Mouse (Mus musculus): ENCODE results near the gene Fam19a5. TPM values are rescaled to one million over a fixed set of nuclear protein-coding genes. Genes with fewer than 3 reads are reported as not detected.

The Fam19a5 gene
- polyA plus RNA-seq, 1 experiment from 2014 or later = 11.1 TPM

DNA sequence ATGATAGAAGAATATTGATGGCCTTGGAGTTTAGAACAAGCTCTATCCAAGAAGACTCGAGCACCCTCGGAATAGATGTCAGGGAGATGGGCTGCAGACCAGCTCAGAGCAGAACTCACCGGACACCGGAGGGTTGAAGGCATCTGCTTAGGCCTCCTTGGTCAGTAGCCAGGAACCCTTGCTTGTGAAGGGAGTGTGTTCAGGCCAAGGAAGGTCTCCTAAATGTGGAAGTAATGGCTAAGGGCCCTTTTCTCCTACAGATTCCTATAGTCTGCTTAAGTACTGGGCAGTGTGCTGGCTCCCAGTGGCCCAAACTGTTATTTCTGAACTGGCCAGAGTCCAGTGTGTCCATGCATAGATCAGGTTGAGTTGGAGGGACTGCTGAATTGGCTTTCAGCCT, 53.7 kb downstream of the Fam19a5 start:
- 96% methylated on average over 4 of the region's 4 CpGs for WGBS
- Histone ChIP-seq H3K4me3 (no peak overlapping the region), H3K36me3 (ENCODE audit: poor library complexity, severe bottlenecking) (no peaks in the 10 kb centered on the region), H3K4me2 (no peak overlapping the region), H3K4me1 (peaks cover 16% of the 10 kb centered on the region), H3K9me3 (replicated peaks) (no peaks in the 10 kb centered on the region), H3K27ac (no peak overlapping the region), H3K9ac (no peak overlapping the region), H3K27me3 (no peaks in the 10 kb centered on the region)
- no peak for ATAC-seq

DNA sequence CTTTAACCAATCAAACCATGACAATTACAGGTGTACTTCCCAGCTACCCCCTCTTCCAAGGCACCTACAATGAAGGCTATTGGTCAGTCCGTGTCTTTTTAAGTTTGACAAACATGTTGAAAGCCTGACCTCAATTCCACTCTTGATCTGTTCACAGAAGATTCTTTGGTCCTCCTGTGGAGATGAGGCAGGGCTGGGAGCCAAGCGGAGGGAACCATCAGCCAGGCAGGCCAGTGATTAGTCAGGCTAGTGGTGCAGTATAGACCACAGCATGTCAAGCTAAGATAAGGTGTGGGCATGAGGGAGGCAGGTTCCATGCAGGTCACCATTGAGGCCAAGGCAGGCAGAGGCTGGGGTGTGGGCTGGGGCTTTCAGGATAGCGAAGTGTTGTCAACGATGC, 54.5 kb downstream of the Fam19a5 start:
- no peaks in the 10 kb centered on the region for H3K36me3 ChIP-seq (ENCODE audit: poor library complexity, severe bottlenecking)
- H3K4me3 ChIP-seq = no peak overlapping the region
- H3K9ac ChIP-seq = no peak overlapping the region
- no peaks in the 10 kb centered on the region for H3K9me3 ChIP-seq (replicated peaks)
- no peaks in the 10 kb centered on the region for H3K27me3 ChIP-seq
- H3K27ac ChIP-seq = no peak overlapping the region
- ATAC-seq = no peak
- WGBS = 96% methylated on average over 4 of the region's 4 CpGs
- H3K4me2 ChIP-seq = no peak overlapping the region
- peaks cover 16% of the 10 kb centered on the region for H3K4me1 ChIP-seq

- ATAC-seq = no peak
- Histone ChIP-seq H3K4me3 (no peak overlapping the region), H3K27ac (no peak overlapping the region), H3K4me1 (peaks cover 20% of the 10 kb centered on the region), H3K36me3 (ENCODE audit: poor library complexity, severe bottlenecking) (no peaks in the 10 kb centered on the region), H3K9me3 (replicated peaks) (no peaks in the 10 kb centered on the region), H3K27me3 (no peaks in the 10 kb centered on the region), H3K4me2 (no peak overlapping the region), H3K9ac (no peak overlapping the region)
- 34% methylated on average over 1 of the region's 1 CpGs for WGBS
Measured at GRCm38 (mm10) chr15:87603316-87603715, 59.2 kb downstream of the Fam19a5 start.

GRCm38 (mm10) chr15:87605504-87606280, 61.6 kb downstream of the Fam19a5 start:
- Histone ChIP-seq H3K36me3 (ENCODE audit: poor library complexity, severe bottlenecking) (no peaks in the 10 kb centered on the region), H3K4me2 (no peak overlapping the region), H3K9ac (no peak overlapping the region), H3K27me3 (no peaks in the 10 kb centered on the region), H3K9me3 (replicated peaks) (no peaks in the 10 kb centered on the region), H3K4me3 (no peak overlapping the region), H3K27ac (no peak overlapping the region), H3K4me1 (peaks cover 20% of the 10 kb centered on the region)
- no peak for ATAC-seq
- WGBS = 45% methylated on average over 9 of the region's 9 CpGs

DNA sequence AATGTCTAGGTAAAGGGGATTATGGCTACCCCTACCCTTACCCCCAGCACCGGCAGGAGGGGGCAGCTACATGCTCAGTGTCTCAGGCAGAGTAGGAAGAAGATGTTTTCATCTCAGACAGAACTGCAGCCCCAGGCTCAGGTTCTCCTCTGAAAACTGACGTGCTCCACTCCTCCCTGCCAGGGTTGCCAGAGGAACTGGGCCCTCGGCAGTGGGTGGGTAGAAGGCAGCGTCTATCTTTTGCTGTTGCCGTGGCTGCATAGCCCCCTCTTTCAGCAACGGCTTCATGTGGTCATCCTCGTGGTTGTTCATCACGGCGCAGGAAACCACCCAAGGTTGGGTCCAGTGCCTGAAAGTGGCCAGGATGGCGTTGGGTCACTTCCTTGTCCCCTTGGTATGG, 62.6 kb downstream of the Fam19a5 start:
- no peak overlapping the region for H3K9ac ChIP-seq
- H3K4me1 ChIP-seq = peaks cover 20% of the 10 kb centered on the region
- no peak for ATAC-seq
- no peaks in the 10 kb centered on the region for H3K27me3 ChIP-seq
- H3K36me3 ChIP-seq (ENCODE audit: poor library complexity, severe bottlenecking) = no peaks in the 10 kb centered on the region
- H3K4me2 ChIP-seq = no peak overlapping the region
- H3K4me3 ChIP-seq = no peak overlapping the region
- H3K27ac ChIP-seq = no peak overlapping the region
- 93% methylated on average over 10 of the region's 10 CpGs for WGBS
- H3K9me3 ChIP-seq (replicated peaks) = no peaks in the 10 kb centered on the region

- Histone ChIP-seq H3K4me1 (peaks cover 20% of the 10 kb centered on the region), H3K9ac (no peak overlapping the region), H3K4me2 (no peak overlapping the region), H3K9me3 (replicated peaks) (no peaks in the 10 kb centered on the region), H3K36me3 (ENCODE audit: poor library complexity, severe bottlenecking) (no peaks in the 10 kb centered on the region), H3K27me3 (no peaks in the 10 kb centered on the region), H3K4me3 (no peak overlapping the region), H3K27ac (no peak overlapping the region)
- WGBS = 96% methylated on average over 1 of the region's 1 CpGs
- ATAC-seq = no peak
Measured at GRCm38 (mm10) chr15:87609236-87609635, 65.1 kb downstream of the Fam19a5 start.

DNA sequence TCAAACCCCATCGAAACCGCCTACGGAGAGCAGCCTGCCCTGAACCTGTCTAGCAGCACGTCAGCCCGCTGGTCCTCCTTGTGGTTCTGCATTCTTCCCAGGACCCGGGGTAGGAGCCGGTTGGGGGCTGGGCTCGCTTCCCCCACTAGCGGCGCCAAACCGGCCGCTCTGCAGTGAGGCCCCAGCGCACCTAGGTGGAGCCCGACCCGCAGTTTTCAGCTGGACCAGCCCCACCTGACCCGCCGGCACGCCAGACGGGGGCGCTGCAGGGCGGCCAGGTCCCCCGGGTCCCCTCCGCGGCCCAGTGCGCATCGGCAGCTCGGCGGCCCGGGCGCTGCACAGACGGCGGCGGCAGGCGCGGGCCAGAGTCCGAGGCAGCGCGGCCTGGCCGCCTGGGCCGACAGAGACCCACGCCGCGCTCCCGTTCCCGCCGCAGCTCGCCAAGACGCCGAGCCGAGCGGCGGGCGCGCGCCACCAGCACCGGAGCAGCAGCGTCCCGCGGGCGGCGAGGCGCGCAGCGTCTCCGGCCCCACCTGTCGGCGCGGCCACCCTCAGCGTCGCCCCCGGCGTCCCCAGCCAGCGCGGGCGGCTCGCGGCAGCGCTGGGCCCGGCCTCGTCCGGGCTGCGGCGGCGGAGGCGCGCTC, 80.0 kb downstream of the Fam19a5 start:
- H3K36me3 ChIP-seq (ENCODE audit: poor library complexity, severe bottlenecking) = no peaks in the 10 kb centered on the region
- H3K27me3 ChIP-seq = no peaks in the 10 kb centered on the region
- H3K9me3 ChIP-seq (replicated peaks) = no peaks in the 10 kb centered on the region
- H3K4me3 ChIP-seq = peak overlapping the region; percentile 74
- H3K4me1 ChIP-seq = peaks cover 47% of the 10 kb centered on the region
- H3K27ac ChIP-seq = peak overlapping the region; percentile 85
- H3K9ac ChIP-seq = peak overlapping the region; percentile 86
- peak; percentile 88 for ATAC-seq
- WGBS = under 1% methylated on average over 83 of the region's 86 CpGs
- H3K4me2 ChIP-seq = peak overlapping the region; percentile 77

DNA sequence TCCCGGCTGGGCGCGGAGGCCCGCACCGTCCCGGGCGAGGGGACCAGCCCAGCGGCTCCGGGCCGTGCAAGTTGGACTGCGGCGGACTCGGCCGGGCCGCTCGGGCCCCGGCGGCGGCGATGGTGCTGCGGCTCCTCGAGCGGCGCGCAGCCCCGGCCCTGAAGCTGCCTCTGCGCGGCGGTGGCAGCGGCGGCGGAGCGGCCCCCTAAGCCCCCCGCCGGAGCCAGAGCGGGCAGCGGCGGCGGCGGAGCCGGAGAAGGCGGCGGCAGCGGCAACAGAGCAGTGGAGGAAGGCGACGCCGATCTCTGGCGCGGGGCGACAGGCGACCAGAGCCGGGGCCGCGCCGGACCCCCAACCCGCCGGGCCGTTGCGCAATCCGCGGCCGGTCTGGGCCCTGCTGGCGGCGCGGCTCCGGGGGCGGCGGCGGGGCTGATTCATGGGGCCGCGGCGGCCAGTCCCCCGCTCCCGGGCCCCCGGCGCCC, 80.6 kb downstream of the Fam19a5 start:
- no peak; the same call in 1 of the 2 replicates for ATAC-seq
- Histone ChIP-seq H3K36me3 (ENCODE audit: poor library complexity, severe bottlenecking) (no peaks in the 10 kb centered on the region), H3K9me3 (replicated peaks) (no peaks in the 10 kb centered on the region), H3K4me3 (peak overlapping the region; percentile 74), H3K27me3 (no peaks in the 10 kb centered on the region), H3K4me1 (peaks cover 47% of the 10 kb centered on the region), H3K9ac (peak overlapping the region; percentile 86), H3K4me2 (peak overlapping the region; percentile 77), H3K27ac (peak overlapping the region; percentile 85)
- WGBS = under 1% methylated on average over 23 of the region's 76 CpGs

- Histone ChIP-seq H3K4me3 (peak overlapping the region; percentile 74), H3K9ac (peak overlapping the region; percentile 86), H3K9me3 (replicated peaks) (no peaks in the 10 kb centered on the region), H3K27me3 (no peaks in the 10 kb centered on the region), H3K36me3 (ENCODE audit: poor library complexity, severe bottlenecking) (no peaks in the 10 kb centered on the region), H3K27ac (peak overlapping the region; percentile 85), H3K4me1 (peaks cover 47% of the 10 kb centered on the region), H3K4me2 (peak overlapping the region; percentile 77)
- peak; percentile 86 for ATAC-seq
- WGBS = 0% methylated on average over 40 of the region's 68 CpGs
Measured at GRCm38 (mm10) chr15:87625236-87626023, 81.3 kb downstream of the Fam19a5 start.

- no peaks in the 10 kb centered on the region for H3K36me3 ChIP-seq (ENCODE audit: poor library complexity, severe bottlenecking)
- H3K9ac ChIP-seq = no peak overlapping the region
- H3K4me1 ChIP-seq = peaks cover 13% of the 10 kb centered on the region
- no peaks in the 10 kb centered on the region for H3K27me3 ChIP-seq
- WGBS = 93% methylated on average over 5 of the region's 5 CpGs
- no peak overlapping the region for H3K4me3 ChIP-seq
- ATAC-seq = no peak
- H3K27ac ChIP-seq = no peak overlapping the region
- no peaks in the 10 kb centered on the region for H3K9me3 ChIP-seq (replicated peaks)
- H3K4me2 ChIP-seq = no peak overlapping the region
Measured at GRCm38 (mm10) chr15:87635272-87635671, 91.2 kb downstream of the Fam19a5 start.

DNA sequence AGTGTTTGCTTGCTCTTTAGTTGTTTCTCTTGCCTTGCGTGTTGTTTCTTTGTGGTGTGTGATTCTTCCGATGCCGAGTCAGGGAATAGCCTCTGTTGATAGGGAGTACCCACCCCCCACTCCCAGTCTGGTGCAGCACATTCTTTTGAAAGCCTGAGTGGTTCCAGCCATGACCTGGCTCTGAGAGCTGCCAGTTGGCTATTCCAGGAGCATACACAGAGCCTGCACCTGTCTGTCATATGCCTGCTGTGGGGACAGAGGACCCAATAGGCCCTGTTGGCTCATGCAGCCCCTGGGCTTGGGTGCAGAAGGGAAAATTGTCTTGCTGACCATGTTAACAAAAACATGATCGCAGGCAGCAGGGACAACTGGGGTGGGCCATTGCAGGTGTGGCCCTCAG, 92.3 kb downstream of the Fam19a5 start:
- Histone ChIP-seq H3K36me3 (ENCODE audit: poor library complexity, severe bottlenecking) (no peaks in the 10 kb centered on the region), H3K9ac (no peak overlapping the region), H3K27me3 (no peaks in the 10 kb centered on the region), H3K4me3 (no peak overlapping the region), H3K27ac (no peak overlapping the region), H3K4me2 (no peak overlapping the region), H3K9me3 (replicated peaks) (no peaks in the 10 kb centered on the region), H3K4me1 (peaks cover 13% of the 10 kb centered on the region)
- WGBS = 95% methylated on average over 4 of the region's 4 CpGs
- no peak for ATAC-seq

DNA sequence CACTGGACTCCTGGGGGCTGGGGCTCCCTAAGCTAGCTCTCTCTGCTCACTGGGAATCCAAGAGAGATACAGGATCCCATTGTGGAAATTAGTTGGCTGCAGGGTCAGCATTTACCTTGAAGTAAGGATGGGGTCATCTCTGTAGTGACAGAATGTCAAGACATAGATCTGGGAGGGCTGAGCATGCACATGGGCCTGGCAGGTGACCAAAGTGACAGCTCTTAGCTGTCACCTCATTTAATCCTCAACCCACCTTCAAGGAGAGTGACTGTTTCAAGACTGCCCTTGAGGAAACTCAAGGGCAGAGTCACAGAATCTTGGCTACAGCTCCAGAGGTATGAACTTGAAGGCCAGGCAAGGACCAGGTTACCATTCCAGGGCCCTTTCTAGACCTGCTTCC, 93.1 kb downstream of the Fam19a5 start:
- H3K27me3 ChIP-seq = no peaks in the 10 kb centered on the region
- ATAC-seq = no peak

More for the DNA sequence above, 93.1 kb downstream of the Fam19a5 start:
- Histone ChIP-seq H3K9ac (no peak overlapping the region), H3K4me1 (peaks cover 13% of the 10 kb centered on the region), H3K36me3 (ENCODE audit: poor library complexity, severe bottlenecking) (no peaks in the 10 kb centered on the region), H3K9me3 (replicated peaks) (no peaks in the 10 kb centered on the region), H3K27ac (no peak overlapping the region), H3K4me2 (no peak overlapping the region), H3K4me3 (no peak overlapping the region)
